Mouse (Mus musculus): ENCODE measurements around the gene Pdik1l. TPM values are rescaled to one million over a fixed set of nuclear protein-coding genes. Genes with fewer than 3 reads are reported as not detected.

Pdik1l gene
- total and polyA plus RNA-seq, 3 experiments, result 12.1 to 14.6 (median 13.7) TPM

- TF ChIP-seq USF2 (conservative IDR thresholded peaks at IDR 0.05; ENCODE audit: low read depth, low read length) (no peak), MAFK (IDR thresholded peaks at IDR 0.05; ENCODE audit: insufficient replicate concordance, low read length) (no peak)
These were observed 38.0 kb downstream of the Pdik1l start (continued) for GRCm38 (mm10) chr4:134249651-134250050.

- DNase-seq (ENCODE audit: extremely low read depth), result no peak
- Histone ChIP-seq H3K9me3 (replicated peaks; ENCODE audit: low read length) (peaks cover 10% of the 10 kb centered on the region), H3K27ac (ENCODE audit: insufficient read depth, low read depth) (no peak within 1 kb of the TSS), H3K27me3 (replicated peaks) (peaks cover 59% of the 10 kb centered on the region), H3K36me3 (replicated peaks in 1 of 2; ENCODE audit: control insufficient read depth in 1 of 2, insufficient read depth in 1 of 2, low read length in 1 of 2) (peaks cover 7 to 17% of the 10 kb centered on the region in 2 experiments), H3K4me3 (replicated peaks in 1 of 3; ENCODE audit: low read depth in 2 of 3, low read length in 2 of 3, poor library complexity in 1 of 3) (no peak within 1 kb of the TSS), H3K9ac (ENCODE audit: insufficient read depth, low read depth) (peak within 1 kb of the TSS; percentile 20), H3K4me1 (ENCODE audit: control insufficient read depth in 1 of 2, insufficient read depth in 2 of 2) (peaks cover 9 to 24% of the 10 kb centered on the region in 2 experiments; a peak in 3 of 4 replicates), H3K79me2 (replicated peaks; ENCODE audit: control insufficient read depth, extremely low read depth, insufficient read depth, poor library complexity, severe bottlenecking) (peaks cover 10% of the 10 kb centered on the region; the same call in 1 of the 2 replicates), H3K4me2 (ENCODE audit: insufficient read depth, low read depth, poor library complexity, severe bottlenecking) (peak within 1 kb of the TSS; percentile 58; the same call in 1 of the 2 replicates)
- in situ Hi-C loops (cut with MboI; ENCODE audit: low pct_ligation_motif_present, low pct_unique_long_range_greater_than_20kb, low sequenced_read_pairs), result loop anchor here (5.0 kb wide), 1 partner anchor 41 kb away; the partner anchor contains the start of gene Pdik1l
- TF ChIP-seq ZC3H11A (IDR thresholded peaks at IDR 0.05; ENCODE audit: low read depth, low read length) (no peak), ZKSCAN1 (IDR thresholded peaks at IDR 0.05; ENCODE audit: borderline replicate concordance, low read depth, low read length) (no peak), BHLHE40 (IDR thresholded peaks at IDR 0.05; ENCODE audit: low read depth, low read length) (no peak), POLR2A (IDR thresholded peaks at IDR 0.05; ENCODE audit: low read depth, low read length) (no peak), SMC3 (IDR thresholded peaks at IDR 0.05; ENCODE audit: low read depth, low read length) (no peak), NRF1 (IDR thresholded peaks at IDR 0.05; ENCODE audit: low read depth, low read length) (no peak), ZNF384 (IDR thresholded peaks at IDR 0.05; ENCODE audit: low read depth, low read length) (no peak), MEF2A (IDR thresholded peaks at IDR 0.05; ENCODE audit: borderline replicate concordance, low read depth, low read length) (no peak), MXI1 (IDR thresholded peaks at IDR 0.05; ENCODE audit: low read depth, low read length) (no peak), E2F4 (IDR thresholded peaks at IDR 0.05; ENCODE audit: insufficient replicate concordance, low read depth, low read length) (no peak), UBTF (IDR thresholded peaks at IDR 0.05; ENCODE audit: low read depth, low read length) (no peak), MAZ (IDR thresholded peaks at IDR 0.05; ENCODE audit: low read depth, low read length) (no peak), CTCF (conservative IDR thresholded peaks at IDR 0.05 in 1 of 2, IDR thresholded peaks at IDR 0.05 in 1 of 2; ENCODE audit: low read depth in 2 of 2, low read length in 2 of 2) (no peak), RCOR1 (conservative IDR thresholded peaks at IDR 0.05; ENCODE audit: low read depth, low read length) (no peak), USF2 (conservative IDR thresholded peaks at IDR 0.05; ENCODE audit: low read depth, low read length) (no peak)
- dilution Hi-C loops (cut with MboI; ENCODE audit: extremely low pct_ligation_motif_present, extremely low pct_unique_long_range_greater_than_20kb, low sequenced_read_pairs), result no loop called here
These were observed 40.9 kb downstream of the Pdik1l start, which contains the start of gene Gm30191 for GRCm38 (mm10) chr4:134246719-134247258. Gm30191 (plus strand) TSS chr4:134246935.

- DNase-seq (ENCODE audit: extremely low read depth), result no peak
- Histone ChIP-seq H3K9me3 (replicated peaks; ENCODE audit: low read length) (peaks cover 4% of the 10 kb centered on the region), H3K79me2 (replicated peaks; ENCODE audit: control insufficient read depth, extremely low read depth, insufficient read depth, poor library complexity, severe bottlenecking) (peaks cover 10% of the 10 kb centered on the region; the same call in 1 of the 2 replicates), H3K27ac (ENCODE audit: insufficient read depth, low read depth) (no peak overlapping the region), H3K4me1 (ENCODE audit: control insufficient read depth in 1 of 2, insufficient read depth in 2 of 2) (peaks cover 9 to 24% of the 10 kb centered on the region in 2 experiments; a peak in 3 of 4 replicates), H3K4me3 (replicated peaks in 1 of 3; ENCODE audit: low read depth in 2 of 3, low read length in 2 of 3, poor library complexity in 1 of 3) (no peak overlapping the region), H3K27me3 (replicated peaks) (peaks cover 56% of the 10 kb centered on the region), H3K36me3 (replicated peaks in 1 of 2; ENCODE audit: control insufficient read depth in 1 of 2, insufficient read depth in 1 of 2, low read length in 1 of 2) (peaks cover 7 to 17% of the 10 kb centered on the region in 2 experiments), H3K9ac (ENCODE audit: insufficient read depth, low read depth) (no peak overlapping the region), H3K4me2 (ENCODE audit: insufficient read depth, low read depth, poor library complexity, severe bottlenecking) (no peak overlapping the region)
- in situ Hi-C loops (cut with MboI; ENCODE audit: low pct_ligation_motif_present, low pct_unique_long_range_greater_than_20kb, low sequenced_read_pairs) (loop anchor here (5.0 kb wide), 1 partner anchor 41 kb away; the partner anchor contains the start of gene Pdik1l), dilution Hi-C loops (cut with MboI; ENCODE audit: extremely low pct_ligation_motif_present, extremely low pct_unique_long_range_greater_than_20kb, low sequenced_read_pairs) (no loop called here)
- TF ChIP-seq TCF12 (IDR thresholded peaks at IDR 0.05; ENCODE audit: low read depth, low read length) (no peak), CTCF (conservative IDR thresholded peaks at IDR 0.05 in 1 of 2, IDR thresholded peaks at IDR 0.05 in 1 of 2; ENCODE audit: low read depth in 2 of 2, low read length in 2 of 2) (no peak), ETS1 (conservative IDR thresholded peaks at IDR 0.05; ENCODE audit: low read depth, low read length) (no peak), BHLHE40 (IDR thresholded peaks at IDR 0.05; ENCODE audit: low read depth, low read length) (no peak), KAT2A (IDR thresholded peaks at IDR 0.05; ENCODE audit: insufficient replicate concordance, low read length) (no peak), ZNF384 (IDR thresholded peaks at IDR 0.05; ENCODE audit: low read depth, low read length) (no peak), ZC3H11A (IDR thresholded peaks at IDR 0.05; ENCODE audit: low read depth, low read length) (no peak), IRF4 (IDR thresholded peaks at IDR 0.05; ENCODE audit: low read depth, low read length) (no peak)
These were observed 41.4 kb downstream of the Pdik1l start for GRCm38 (mm10) chr4:134246256-134246655.

Data from CH12.LX (cell line).